Mouse (Mus musculus): Measurements from ENCODE around the gene Nbeal1. TPM values are rescaled to one million over a fixed set of nuclear protein-coding genes. Genes with fewer than 3 reads are reported as not detected.

Nbeal1 gene
- total RNA-seq, 1 experiment, result 14.9 TPM

- no peaks in the 10 kb centered on the region for H3K36me3 ChIP-seq (ENCODE audit: control insufficient read depth, insufficient read depth, low read length, poor library complexity, severe bottlenecking)
- in situ Hi-C loops (cut with MboI; ENCODE audit: low sequenced_read_pairs in 2 of 2, unreplicated experiment in 2 of 2), result no loop called here
- no peaks in the 10 kb centered on the region for H3K9me3 ChIP-seq (ENCODE audit: control insufficient read depth, insufficient read depth, low read depth, low read length)
- no peaks in the 10 kb centered on the region for H3K4me1 ChIP-seq (ENCODE audit: control insufficient read depth in 2 of 2, insufficient read depth in 2 of 2, low read length in 2 of 2, poor library complexity in 1 of 2)
- TF ChIP-seq ZC3H11A (IDR thresholded peaks at IDR 0.05; ENCODE audit: borderline replicate concordance, low read depth, low read length) (no peak), ZNF384 (IDR thresholded peaks at IDR 0.05; ENCODE audit: low read depth, low read length) (no peak), HCFC1 (IDR thresholded peaks at IDR 0.05; ENCODE audit: borderline replicate concordance, insufficient read depth, low read length) (no peak), MAFK (IDR thresholded peaks at IDR 0.05; ENCODE audit: insufficient read depth, low read depth, low read length) (no peak), CHD2 (IDR thresholded peaks at IDR 0.05; ENCODE audit: low read depth, low read length) (no peak)
- DNase-seq (ENCODE audit: low read depth, low spot score), result no peak
- H3K9ac ChIP-seq (ENCODE audit: insufficient read depth, low read depth, low read length, poor library complexity, severe bottlenecking), result no peak overlapping the region
- H3K27ac ChIP-seq (ENCODE audit: insufficient read depth, low read depth, low read length, poor library complexity, severe bottlenecking), result no peak overlapping the region
- no peak overlapping the region for H3K4me3 ChIP-seq (ENCODE audit: insufficient read depth in 1 of 2, low read depth in 1 of 2, low read length in 2 of 2, poor library complexity in 1 of 2, severe bottlenecking in 1 of 2)
Observed at GRCm38 (mm10) chr1:60344670-60345069, 164.3 kb downstream of the Nbeal1 start.

DNA sequence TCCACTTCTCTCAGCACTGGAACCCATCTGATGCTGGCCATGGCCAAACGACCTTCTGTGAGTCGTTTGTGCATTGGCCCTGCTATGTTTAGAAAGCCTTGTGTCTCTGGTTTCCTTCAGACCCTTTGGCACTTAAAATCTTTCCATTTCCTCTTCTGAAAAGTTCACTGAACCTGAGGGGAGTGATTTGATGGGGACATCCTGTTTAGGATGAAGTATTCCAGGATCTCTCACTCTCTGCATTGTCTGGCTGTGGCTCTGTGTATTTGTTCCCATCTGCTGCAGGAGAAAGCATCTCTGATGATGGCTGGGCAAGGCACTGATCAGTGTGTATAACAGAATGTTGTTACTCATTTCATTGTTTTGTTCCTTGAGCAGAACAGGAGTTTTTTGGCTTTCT, 165.3 kb downstream of the Nbeal1 start:
- Histone ChIP-seq H3K27ac (ENCODE audit: insufficient read depth, low read depth, low read length, poor library complexity, severe bottlenecking) (no peak overlapping the region), H3K4me1 (ENCODE audit: control insufficient read depth in 2 of 2, insufficient read depth in 2 of 2, low read length in 2 of 2, poor library complexity in 1 of 2) (no peaks in the 10 kb centered on the region), H3K4me3 (ENCODE audit: insufficient read depth in 1 of 2, low read depth in 1 of 2, low read length in 2 of 2, poor library complexity in 1 of 2, severe bottlenecking in 1 of 2) (no peak overlapping the region), H3K9me3 (ENCODE audit: control insufficient read depth, insufficient read depth, low read depth, low read length) (no peaks in the 10 kb centered on the region), H3K36me3 (ENCODE audit: control insufficient read depth, insufficient read depth, low read length, poor library complexity, severe bottlenecking) (no peaks in the 10 kb centered on the region), H3K9ac (ENCODE audit: insufficient read depth, low read depth, low read length, poor library complexity, severe bottlenecking) (no peak overlapping the region)
- in situ Hi-C loops (cut with MboI; ENCODE audit: low sequenced_read_pairs in 2 of 2, unreplicated experiment in 2 of 2), result no loop called here
- no peak for TF ChIP-seq HCFC1 (IDR thresholded peaks at IDR 0.05; ENCODE audit: borderline replicate concordance, insufficient read depth, low read length)
- TF ChIP-seq ZNF384 (IDR thresholded peaks at IDR 0.05; ENCODE audit: low read depth, low read length), result no peak
- TF ChIP-seq ZC3H11A (IDR thresholded peaks at IDR 0.05; ENCODE audit: borderline replicate concordance, low read depth, low read length), result no peak
- no peak for TF ChIP-seq CHD2 (IDR thresholded peaks at IDR 0.05; ENCODE audit: low read depth, low read length)
- TF ChIP-seq MAFK (IDR thresholded peaks at IDR 0.05; ENCODE audit: insufficient read depth, low read depth, low read length), result no peak
- no peak for DNase-seq (ENCODE audit: low read depth, low spot score)

- Histone ChIP-seq H3K27ac (ENCODE audit: insufficient read depth, low read depth, low read length, poor library complexity, severe bottlenecking) (no peak overlapping the region), H3K9ac (ENCODE audit: insufficient read depth, low read depth, low read length, poor library complexity, severe bottlenecking) (no peak overlapping the region), H3K4me3 (ENCODE audit: insufficient read depth in 1 of 2, low read depth in 1 of 2, low read length in 2 of 2, poor library complexity in 1 of 2, severe bottlenecking in 1 of 2) (no peak overlapping the region), H3K36me3 (ENCODE audit: control insufficient read depth, insufficient read depth, low read length, poor library complexity, severe bottlenecking) (peaks cover 17% of the 10 kb centered on the region; the same call in 1 of the 2 replicates), H3K9me3 (ENCODE audit: control insufficient read depth, insufficient read depth, low read depth, low read length) (no peaks in the 10 kb centered on the region), H3K4me1 (ENCODE audit: control insufficient read depth in 2 of 2, insufficient read depth in 2 of 2, low read length in 2 of 2, poor library complexity in 1 of 2) (no peaks in the 10 kb centered on the region; a peak in 1 of 4 replicates)
- DNase-seq (ENCODE audit: low read depth, low spot score), result no peak
- in situ Hi-C loops (cut with MboI; ENCODE audit: low sequenced_read_pairs in 2 of 2, unreplicated experiment in 2 of 2), result no loop called here
- TF ChIP-seq ZNF384 (IDR thresholded peaks at IDR 0.05; ENCODE audit: low read depth, low read length) (no peak), CHD2 (IDR thresholded peaks at IDR 0.05; ENCODE audit: low read depth, low read length) (no peak), HCFC1 (IDR thresholded peaks at IDR 0.05; ENCODE audit: borderline replicate concordance, insufficient read depth, low read length) (no peak), ZC3H11A (IDR thresholded peaks at IDR 0.05; ENCODE audit: borderline replicate concordance, low read depth, low read length) (no peak), MAFK (IDR thresholded peaks at IDR 0.05; ENCODE audit: insufficient read depth, low read depth, low read length) (no peak)
Observed at GRCm38 (mm10) chr1:60352786-60353185, 172.4 kb downstream of the Nbeal1 start.

DNA sequence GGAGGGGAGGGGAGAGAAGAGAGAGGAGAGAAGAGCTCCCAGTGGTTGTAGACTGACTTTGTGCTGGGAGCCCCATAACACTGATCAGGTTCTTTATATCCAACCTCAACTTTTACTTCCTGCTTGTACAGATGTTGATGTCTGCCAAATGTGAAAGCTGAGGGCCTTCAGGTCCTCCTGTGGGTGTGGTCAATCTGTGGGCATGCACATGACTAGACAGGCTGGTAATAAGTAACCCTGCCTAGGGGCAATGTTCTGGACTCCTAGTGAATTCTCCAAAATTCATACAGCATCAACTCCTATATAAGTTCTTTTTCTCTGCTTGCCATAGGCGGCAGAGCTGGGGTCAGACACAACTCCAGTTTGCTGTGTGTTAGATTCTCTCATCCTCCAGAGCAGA, 181.2 kb downstream of the Nbeal1 start:
- no peaks in the 10 kb centered on the region for H3K9me3 ChIP-seq (ENCODE audit: control insufficient read depth, insufficient read depth, low read depth, low read length)
- no peak overlapping the region for H3K9ac ChIP-seq (ENCODE audit: insufficient read depth, low read depth, low read length, poor library complexity, severe bottlenecking)
- H3K4me3 ChIP-seq (ENCODE audit: insufficient read depth in 1 of 2, low read depth in 1 of 2, low read length in 2 of 2, poor library complexity in 1 of 2, severe bottlenecking in 1 of 2), result no peak overlapping the region
- H3K27ac ChIP-seq (ENCODE audit: insufficient read depth, low read depth, low read length, poor library complexity, severe bottlenecking), result no peak overlapping the region
- DNase-seq (ENCODE audit: low read depth, low spot score), result no peak
- TF ChIP-seq MAFK (IDR thresholded peaks at IDR 0.05; ENCODE audit: insufficient read depth, low read depth, low read length) (no peak), ZNF384 (IDR thresholded peaks at IDR 0.05; ENCODE audit: low read depth, low read length) (no peak), HCFC1 (IDR thresholded peaks at IDR 0.05; ENCODE audit: borderline replicate concordance, insufficient read depth, low read length) (no peak), CHD2 (IDR thresholded peaks at IDR 0.05; ENCODE audit: low read depth, low read length) (no peak), ZC3H11A (IDR thresholded peaks at IDR 0.05; ENCODE audit: borderline replicate concordance, low read depth, low read length) (no peak)
- in situ Hi-C loops (cut with MboI; ENCODE audit: low sequenced_read_pairs in 2 of 2, unreplicated experiment in 2 of 2), result no loop called here
- H3K4me1 ChIP-seq (ENCODE audit: control insufficient read depth in 2 of 2, insufficient read depth in 2 of 2, low read length in 2 of 2, poor library complexity in 1 of 2), result no peaks in the 10 kb centered on the region
- peaks cover 4% of the 10 kb centered on the region; the same call in 1 of the 2 replicates for H3K36me3 ChIP-seq (ENCODE audit: control insufficient read depth, insufficient read depth, low read length, poor library complexity, severe bottlenecking)

DNA sequence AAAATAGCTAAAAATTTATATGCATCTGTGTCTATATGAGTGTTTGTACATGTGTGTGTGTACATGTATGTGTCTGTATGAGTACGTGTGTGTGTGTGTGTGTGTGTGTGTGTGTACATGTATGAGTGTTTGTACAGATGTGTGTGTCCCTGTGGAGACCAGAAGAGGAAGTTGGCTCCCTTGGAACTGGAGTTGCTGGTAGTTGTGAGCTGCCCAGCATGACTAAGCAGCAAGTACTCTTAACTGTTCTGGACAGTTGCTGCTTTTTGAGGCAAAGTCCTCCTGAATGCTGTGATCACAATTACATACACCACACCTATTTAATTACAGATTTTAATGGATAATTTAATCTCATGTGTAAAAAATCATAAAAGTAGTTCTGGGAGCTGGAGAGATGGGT, 196.2 kb downstream of the Nbeal1 start:
- TF ChIP-seq ZC3H11A (IDR thresholded peaks at IDR 0.05; ENCODE audit: borderline replicate concordance, low read depth, low read length), result no peak
- TF ChIP-seq HCFC1 (IDR thresholded peaks at IDR 0.05; ENCODE audit: borderline replicate concordance, insufficient read depth, low read length), result no peak
- no peak for TF ChIP-seq ZNF384 (IDR thresholded peaks at IDR 0.05; ENCODE audit: low read depth, low read length)
- no peak for TF ChIP-seq MAFK (IDR thresholded peaks at IDR 0.05; ENCODE audit: insufficient read depth, low read depth, low read length)
- TF ChIP-seq CHD2 (IDR thresholded peaks at IDR 0.05; ENCODE audit: low read depth, low read length), result no peak
- no peak overlapping the region for H3K27ac ChIP-seq (ENCODE audit: insufficient read depth, low read depth, low read length, poor library complexity, severe bottlenecking)
- DNase-seq (ENCODE audit: low read depth, low spot score), result no peak
- peaks cover 7% of the 10 kb centered on the region; the same call in 1 of the 2 replicates for H3K36me3 ChIP-seq (ENCODE audit: control insufficient read depth, insufficient read depth, low read length, poor library complexity, severe bottlenecking)
- in situ Hi-C loops (cut with MboI; ENCODE audit: low sequenced_read_pairs in 2 of 2, unreplicated experiment in 2 of 2), result no loop called here
- no peak overlapping the region for H3K9ac ChIP-seq (ENCODE audit: insufficient read depth, low read depth, low read length, poor library complexity, severe bottlenecking)
- no peaks in the 10 kb centered on the region for H3K4me1 ChIP-seq (ENCODE audit: control insufficient read depth in 2 of 2, insufficient read depth in 2 of 2, low read length in 2 of 2, poor library complexity in 1 of 2)
- H3K4me3 ChIP-seq (ENCODE audit: insufficient read depth in 1 of 2, low read depth in 1 of 2, low read length in 2 of 2, poor library complexity in 1 of 2, severe bottlenecking in 1 of 2), result no peak overlapping the region
- H3K9me3 ChIP-seq (ENCODE audit: control insufficient read depth, insufficient read depth, low read depth, low read length), result no peaks in the 10 kb centered on the region
